Mouse (Mus musculus): ENCODE results near the gene Ncam2. TPM values are rescaled to one million over a fixed set of nuclear protein-coding genes. Genes with fewer than 3 reads are reported as not detected.

Gene Ncam2
- polyA plus RNA-seq, 1 experiment, result not detected

DNA sequence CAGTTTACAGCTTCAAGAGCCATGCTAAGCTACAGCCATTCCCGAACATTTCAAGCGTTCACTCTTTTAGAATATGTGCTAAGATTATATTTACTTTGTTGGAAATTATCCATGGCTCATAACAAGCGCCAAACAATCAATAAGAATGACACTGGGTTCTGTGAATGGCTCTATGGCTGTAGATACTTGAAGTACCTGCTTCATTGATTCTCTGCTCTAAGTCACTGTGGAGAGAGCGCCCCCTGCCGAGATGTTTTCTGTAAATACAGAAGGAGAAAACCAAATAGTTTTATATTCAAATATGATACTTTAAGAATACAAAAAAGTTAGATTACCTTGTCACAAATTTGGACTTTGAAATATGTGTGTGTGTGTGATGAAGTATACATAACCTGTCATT lies 83.7 kb downstream of the Ncam2 start:
- H3K4me3 ChIP-seq (replicated peaks), result no peak overlapping the region
- H3K9me3 ChIP-seq (ENCODE audit: control insufficient read depth, low read length), result no peaks in the 10 kb centered on the region
- H3K36me3 ChIP-seq (ENCODE audit: control insufficient read depth), result no peaks in the 10 kb centered on the region
- TF ChIP-seq GATA1 (IDR thresholded peaks at IDR 0.05; ENCODE audit: low read length) (no peak), TAL1 (IDR thresholded peaks at IDR 0.05; ENCODE audit: low read length) (no peak)
- no peaks in the 10 kb centered on the region for H3K4me1 ChIP-seq (ENCODE audit: control insufficient read depth)
- H3K27me3 ChIP-seq (ENCODE audit: control insufficient read depth), result no peaks in the 10 kb centered on the region

DNA sequence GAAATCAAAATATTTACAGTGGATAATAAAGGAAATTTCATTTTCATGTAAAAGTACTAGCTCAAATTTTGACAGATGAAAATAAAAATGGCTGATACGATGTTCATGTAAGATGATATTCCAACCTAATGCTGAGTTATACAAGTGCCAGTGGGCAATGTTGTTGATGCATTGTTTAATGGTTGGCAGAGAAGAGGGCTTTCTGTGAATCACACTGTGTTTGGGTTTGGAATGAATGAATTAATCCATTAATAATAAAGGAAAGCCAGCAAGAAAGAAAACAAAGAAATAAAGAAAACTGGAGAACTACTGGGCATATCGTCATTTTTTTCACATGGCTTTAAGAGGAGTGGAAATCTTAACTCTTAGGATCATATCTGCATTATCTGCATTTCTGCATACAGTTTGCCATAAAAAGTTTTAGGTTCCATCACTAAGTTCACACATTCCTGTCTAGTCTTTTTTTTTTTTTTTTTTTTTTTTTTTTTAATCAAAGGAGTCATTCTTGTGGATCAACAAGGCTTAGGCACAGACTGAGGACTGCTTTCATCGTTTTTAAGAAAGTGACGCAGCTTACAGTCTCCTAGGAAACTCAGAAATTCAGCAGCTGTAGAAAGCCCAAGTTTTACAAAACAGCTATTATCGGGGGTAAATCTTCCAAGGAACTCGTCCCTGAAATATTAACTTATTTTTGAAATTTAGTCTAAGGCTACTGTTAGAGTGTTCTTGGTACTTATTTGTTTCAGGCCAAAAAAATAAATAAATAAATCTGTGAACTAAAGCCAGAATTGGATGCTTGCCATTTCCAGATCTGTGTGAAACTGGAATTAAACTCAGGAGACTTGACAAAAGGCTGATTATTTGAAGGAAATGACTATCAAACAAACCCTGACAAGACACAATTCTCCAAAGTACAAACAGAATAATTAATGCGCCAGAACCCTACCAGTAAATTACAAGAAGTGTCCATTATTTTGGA lies 84.7 kb downstream of the Ncam2 start:
- H3K4me3 ChIP-seq (replicated peaks), result no peak overlapping the region
- TF ChIP-seq GATA1 (IDR thresholded peaks at IDR 0.05; ENCODE audit: low read length) (no peak), TAL1 (IDR thresholded peaks at IDR 0.05; ENCODE audit: low read length) (no peak)
- H3K27me3 ChIP-seq (ENCODE audit: control insufficient read depth), result no peaks in the 10 kb centered on the region
- H3K36me3 ChIP-seq (ENCODE audit: control insufficient read depth), result no peaks in the 10 kb centered on the region
- no peaks in the 10 kb centered on the region for H3K4me1 ChIP-seq (ENCODE audit: control insufficient read depth)
- no peaks in the 10 kb centered on the region for H3K9me3 ChIP-seq (ENCODE audit: control insufficient read depth, low read length)

DNA sequence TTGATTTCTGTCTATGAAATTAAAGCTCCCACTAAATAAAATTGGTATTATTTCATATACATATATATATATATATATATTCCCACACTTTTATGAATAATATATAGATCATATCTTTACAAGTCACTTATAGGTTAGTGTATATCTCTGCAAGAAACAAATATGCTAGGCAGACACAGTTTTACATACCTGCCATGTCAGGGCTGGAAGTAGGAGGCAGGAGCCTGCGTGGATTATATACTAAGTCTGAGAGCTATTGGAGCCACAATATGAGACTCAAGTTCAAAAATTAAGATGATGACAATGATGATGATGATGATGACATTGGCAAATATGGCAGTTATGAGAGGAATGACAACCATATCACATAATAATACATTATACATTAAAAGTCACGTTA lies 85.4 kb downstream of the Ncam2 start:
- H3K9me3 ChIP-seq (ENCODE audit: control insufficient read depth, low read length), result no peaks in the 10 kb centered on the region

GRCm38 (mm10) chr16:81303806-81304205 lies 103.3 kb downstream of the Ncam2 start:
- Histone ChIP-seq H3K4me3 (replicated peaks) (no peak overlapping the region), H3K27me3 (ENCODE audit: control insufficient read depth) (no peaks in the 10 kb centered on the region), H3K9me3 (ENCODE audit: control insufficient read depth, low read length) (no peaks in the 10 kb centered on the region), H3K4me1 (ENCODE audit: control insufficient read depth) (no peaks in the 10 kb centered on the region), H3K36me3 (ENCODE audit: control insufficient read depth) (no peaks in the 10 kb centered on the region)
- no peak for TF ChIP-seq TAL1 (IDR thresholded peaks at IDR 0.05; ENCODE audit: low read length)
- no peak for TF ChIP-seq GATA1 (IDR thresholded peaks at IDR 0.05; ENCODE audit: low read length)

More for the DNA sequence above, 85.4 kb downstream of the Ncam2 start:
- Histone ChIP-seq H3K4me1 (ENCODE audit: control insufficient read depth) (no peaks in the 10 kb centered on the region), H3K4me3 (replicated peaks) (no peak overlapping the region), H3K27me3 (ENCODE audit: control insufficient read depth) (no peaks in the 10 kb centered on the region), H3K36me3 (ENCODE audit: control insufficient read depth) (no peaks in the 10 kb centered on the region)
- no peak for TF ChIP-seq GATA1 (IDR thresholded peaks at IDR 0.05; ENCODE audit: low read length)
- TF ChIP-seq TAL1 (IDR thresholded peaks at IDR 0.05; ENCODE audit: low read length), result no peak

- Histone ChIP-seq H3K4me3 (replicated peaks) (no peak overlapping the region), H3K4me1 (ENCODE audit: control insufficient read depth) (no peaks in the 10 kb centered on the region), H3K36me3 (ENCODE audit: control insufficient read depth) (no peaks in the 10 kb centered on the region), H3K27me3 (ENCODE audit: control insufficient read depth) (no peaks in the 10 kb centered on the region), H3K9me3 (ENCODE audit: control insufficient read depth, low read length) (no peaks in the 10 kb centered on the region)
- TF ChIP-seq TAL1 (IDR thresholded peaks at IDR 0.05; ENCODE audit: low read length), result no peak
- no peak for TF ChIP-seq GATA1 (IDR thresholded peaks at IDR 0.05; ENCODE audit: low read length)
These were observed 108.7 kb downstream of the Ncam2 start for GRCm38 (mm10) chr16:81309215-81309614.

DNA sequence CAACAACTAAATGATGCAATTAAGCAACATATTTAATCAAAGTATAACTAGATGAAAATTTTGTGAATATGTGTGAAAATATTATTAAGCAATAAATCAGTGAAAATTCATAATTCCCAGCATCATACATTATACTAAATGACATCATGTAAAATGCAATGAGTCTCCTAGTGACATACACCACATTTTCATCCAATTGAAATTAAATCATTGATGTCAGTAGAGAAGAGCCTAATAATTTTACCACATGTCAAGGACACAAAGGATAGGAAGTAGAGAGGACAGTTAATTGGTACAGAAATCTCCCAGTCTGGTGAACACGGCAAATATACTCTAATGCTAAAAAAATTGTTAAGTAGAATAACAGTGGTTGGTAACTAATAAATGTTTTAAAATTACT lies 118.5 kb downstream of the Ncam2 start:
- no peaks in the 10 kb centered on the region for H3K9me3 ChIP-seq (ENCODE audit: control insufficient read depth, low read length)
- no peaks in the 10 kb centered on the region for H3K4me1 ChIP-seq (ENCODE audit: control insufficient read depth)
- no peak overlapping the region for H3K4me3 ChIP-seq (replicated peaks)
- no peaks in the 10 kb centered on the region for H3K27me3 ChIP-seq (ENCODE audit: control insufficient read depth)
- no peaks in the 10 kb centered on the region for H3K36me3 ChIP-seq (ENCODE audit: control insufficient read depth)
- TF ChIP-seq TAL1 (IDR thresholded peaks at IDR 0.05; ENCODE audit: low read length) (no peak), GATA1 (IDR thresholded peaks at IDR 0.05; ENCODE audit: low read length) (no peak)

DNA sequence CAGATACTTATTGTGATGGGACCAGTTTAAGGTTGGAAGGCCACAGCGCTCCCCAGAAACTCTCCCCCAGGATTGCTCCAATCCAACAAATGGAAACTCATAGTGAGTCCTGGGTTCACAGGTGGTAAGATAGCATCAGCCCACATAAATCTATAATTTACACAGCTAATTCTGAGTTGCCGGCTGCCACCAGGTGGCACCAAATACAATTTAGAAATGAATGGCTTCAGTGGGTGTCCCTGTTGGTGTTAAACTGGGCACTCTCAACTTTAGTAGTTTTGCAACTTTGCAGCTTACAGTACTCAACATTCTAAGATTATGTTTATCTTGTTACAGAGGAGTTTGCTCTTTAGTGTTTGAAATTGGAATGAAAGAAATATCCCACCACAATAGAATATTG lies 130.0 kb downstream of the Ncam2 start:
- no peak overlapping the region for H3K4me3 ChIP-seq (replicated peaks)
- TF ChIP-seq GATA1 (IDR thresholded peaks at IDR 0.05; ENCODE audit: low read length) (no peak), TAL1 (IDR thresholded peaks at IDR 0.05; ENCODE audit: low read length) (no peak)
- no peaks in the 10 kb centered on the region for H3K4me1 ChIP-seq (ENCODE audit: control insufficient read depth)
- H3K36me3 ChIP-seq (ENCODE audit: control insufficient read depth), result no peaks in the 10 kb centered on the region
- no peaks in the 10 kb centered on the region for H3K9me3 ChIP-seq (ENCODE audit: control insufficient read depth, low read length)
- no peaks in the 10 kb centered on the region for H3K27me3 ChIP-seq (ENCODE audit: control insufficient read depth)

DNA sequence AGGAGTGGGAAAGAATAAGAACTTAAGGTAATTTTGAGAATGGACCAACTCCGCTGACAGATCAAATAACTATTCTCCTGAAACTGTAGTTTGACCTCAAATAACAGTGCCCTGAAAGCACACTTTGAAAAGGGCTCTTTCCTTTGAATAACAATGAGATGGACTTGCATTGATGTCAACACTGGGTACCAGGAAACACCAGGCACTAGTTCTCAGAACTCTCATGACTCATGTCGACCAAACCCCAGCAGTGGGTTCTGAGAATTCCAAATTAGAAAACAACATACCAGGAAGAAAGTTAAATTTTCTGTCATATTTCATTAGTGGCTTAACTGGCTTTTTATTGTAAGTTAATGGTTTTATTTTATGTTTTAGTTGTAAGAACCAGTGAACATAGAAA lies 165.4 kb downstream of the Ncam2 start:
- Histone ChIP-seq H3K4me3 (replicated peaks) (no peak overlapping the region), H3K9me3 (ENCODE audit: control insufficient read depth, low read length) (no peaks in the 10 kb centered on the region), H3K36me3 (ENCODE audit: control insufficient read depth) (no peaks in the 10 kb centered on the region), H3K27me3 (ENCODE audit: control insufficient read depth) (no peaks in the 10 kb centered on the region), H3K4me1 (ENCODE audit: control insufficient read depth) (no peaks in the 10 kb centered on the region)
- TF ChIP-seq GATA1 (IDR thresholded peaks at IDR 0.05; ENCODE audit: low read length) (no peak), TAL1 (IDR thresholded peaks at IDR 0.05; ENCODE audit: low read length) (no peak)

GRCm38 (mm10) chr16:81374234-81374633 lies 173.7 kb downstream of the Ncam2 start:
- no peak for TF ChIP-seq GATA1 (IDR thresholded peaks at IDR 0.05; ENCODE audit: low read length)
- no peak for TF ChIP-seq TAL1 (IDR thresholded peaks at IDR 0.05; ENCODE audit: low read length)
- Histone ChIP-seq H3K27me3 (ENCODE audit: control insufficient read depth) (no peaks in the 10 kb centered on the region), H3K36me3 (ENCODE audit: control insufficient read depth) (no peaks in the 10 kb centered on the region), H3K9me3 (ENCODE audit: control insufficient read depth, low read length) (no peaks in the 10 kb centered on the region; the same call in 1 of the 2 replicates), H3K4me1 (ENCODE audit: control insufficient read depth) (no peaks in the 10 kb centered on the region), H3K4me3 (replicated peaks) (no peak overlapping the region)
